Mouse (Mus musculus): ENCODE data around the gene Zbtb46. TPM values are rescaled to one million over a fixed set of nuclear protein-coding genes. Genes with fewer than 3 reads are reported as not detected.

Zbtb46 gene
- polyA plus RNA-seq, 2 experiments, result 5.3 to 6.8 TPM

DNA sequence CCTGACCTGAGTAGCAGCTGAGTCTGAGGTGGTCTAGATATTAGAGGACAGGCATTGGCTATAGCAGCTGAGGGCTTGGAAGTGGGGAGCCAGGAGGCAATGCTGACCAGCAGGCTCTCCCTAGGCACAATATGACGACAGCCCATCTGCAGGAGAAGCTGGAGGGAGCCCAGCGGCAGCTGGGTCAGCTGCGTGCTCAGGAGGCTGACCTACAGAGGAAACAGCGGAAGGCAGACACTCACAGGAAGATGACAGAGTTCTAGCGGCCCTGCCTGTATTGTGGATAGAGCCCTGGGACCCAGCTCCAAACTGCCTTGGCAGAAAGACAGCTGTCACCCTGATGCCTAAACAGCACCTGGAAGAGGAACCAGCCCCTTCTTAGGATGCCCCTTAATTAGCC, 79.0 kb downstream of the Zbtb46 start:
- whole genome bisulfite sequencing (ENCODE audit: insufficient replicate concordance), result 77% methylated on average over 5 of the region's 5 CpGs
- ATAC-seq (ENCODE audit: insufficient read depth), result no peak
- peaks cover 24% of the 10 kb centered on the region for H3K36me3 ChIP-seq (replicated peaks; ENCODE audit: control insufficient read depth, insufficient read depth, low read depth)

DNA sequence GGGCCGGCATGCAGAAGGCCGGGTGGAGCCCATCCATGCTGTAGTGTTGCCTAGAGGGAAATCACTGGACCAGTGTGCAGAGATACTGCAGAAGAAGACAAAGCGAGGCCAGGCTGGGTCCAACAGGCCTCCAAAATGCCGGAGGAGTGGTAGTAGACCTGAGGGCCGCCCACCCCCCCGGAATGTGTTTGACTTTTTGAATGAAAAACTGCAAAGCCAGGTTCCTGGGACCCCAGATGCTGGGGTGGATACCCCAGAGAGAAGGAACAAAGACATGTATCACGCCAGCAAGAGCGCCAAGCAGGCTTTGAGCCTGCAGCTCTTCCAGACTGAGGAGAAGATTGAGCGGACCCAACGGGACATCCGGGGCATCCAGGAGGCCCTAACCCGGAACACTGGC, 79.4 kb downstream of the Zbtb46 start, which contains the start of gene Lime1:
TSS of gene Lime1 (plus strand) at position 301 of the 400 bp plus-strand sequence.
- H3K4me1 ChIP-seq (replicated peaks; ENCODE audit: control insufficient read depth in 2 of 2, insufficient read depth in 2 of 2, low read length in 1 of 2), result 0 out of 4 replicates have a peak, but pooled peaks cover 0 to 2% of the 10 kb centered on the region in 2 experiments

More for the DNA sequence above, 79.0 kb downstream of the Zbtb46 start:
- TF ChIP-seq EP300 (IDR thresholded peaks at IDR 0.05; ENCODE audit: low read depth), result no peak
- Histone ChIP-seq H3K9me3 (ENCODE audit: control insufficient read depth, low read length) (no peaks in the 10 kb centered on the region), H3K4me1 (replicated peaks; ENCODE audit: control insufficient read depth in 2 of 2, insufficient read depth in 2 of 2, low read length in 1 of 2) (0 out of 4 replicates have a peak, but pooled peaks cover 0 to 2% of the 10 kb centered on the region in 2 experiments), H3K4me2 (ENCODE audit: low read depth) (no peak overlapping the region), H3K4me3 (ENCODE audit: insufficient read depth in 1 of 2, low read depth in 2 of 2, low read length in 2 of 2) (no peak overlapping the region), H3K9ac (replicated peaks) (no peak overlapping the region), H3K27ac (no peak overlapping the region), H3K27me3 (ENCODE audit: control insufficient read depth, insufficient read depth, low read length) (no peaks in the 10 kb centered on the region)
- no peak for DNase-seq (ENCODE audit: low read depth in 3 of 3, low spot score in 3 of 3)

DNA sequence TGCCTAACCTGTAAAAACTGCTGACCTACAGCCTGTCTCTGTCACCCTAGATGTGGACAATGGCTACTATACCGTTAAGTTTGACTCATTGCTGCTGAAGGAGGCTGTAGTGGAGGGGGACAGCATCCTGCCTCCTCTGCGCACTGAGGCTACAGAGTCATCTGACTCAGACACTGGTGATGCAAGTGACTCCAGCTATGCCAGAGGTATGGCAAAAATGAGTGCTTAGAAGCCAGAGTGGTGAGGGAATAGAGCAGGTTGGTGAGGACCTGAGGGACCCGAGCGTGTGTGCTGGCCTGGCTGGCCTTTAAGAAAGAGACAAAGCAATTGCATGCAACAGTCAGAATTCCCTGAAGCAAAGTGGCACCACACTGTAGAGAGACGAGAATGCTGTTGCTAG, 80.5 kb downstream of the Zbtb46 start:
- no peaks in the 10 kb centered on the region for H3K9me3 ChIP-seq (ENCODE audit: control insufficient read depth, low read length)
- no peak overlapping the region for H3K27ac ChIP-seq
- peaks cover 24% of the 10 kb centered on the region for H3K36me3 ChIP-seq (replicated peaks; ENCODE audit: control insufficient read depth, insufficient read depth, low read depth)
- no peak for DNase-seq (ENCODE audit: low read depth in 3 of 3, low spot score in 3 of 3)
- TF ChIP-seq CTCF (IDR thresholded peaks at IDR 0.05; ENCODE audit: low read depth) (no peak), EP300 (IDR thresholded peaks at IDR 0.05; ENCODE audit: low read depth) (no peak)
- 74% methylated on average over 5 of the region's 5 CpGs for WGBS (ENCODE audit: insufficient replicate concordance)
- ATAC-seq (ENCODE audit: insufficient read depth), result no peak
- H3K4me1 ChIP-seq (replicated peaks; ENCODE audit: control insufficient read depth in 2 of 2, insufficient read depth in 2 of 2, low read length in 1 of 2), result peaks cover under 1 to 4% of the 10 kb centered on the region in 2 experiments; a peak in 3 of 4 replicates
- no peak overlapping the region for H3K4me2 ChIP-seq (ENCODE audit: low read depth)
- H3K4me3 ChIP-seq (ENCODE audit: insufficient read depth in 1 of 2, low read depth in 2 of 2, low read length in 2 of 2), result no peak overlapping the region
- no peak overlapping the region for H3K9ac ChIP-seq (replicated peaks)
- no peaks in the 10 kb centered on the region for H3K27me3 ChIP-seq (ENCODE audit: control insufficient read depth, insufficient read depth, low read length)

More for the DNA sequence above, 79.4 kb downstream of the Zbtb46 start, which contains the start of gene Lime1:
- Histone ChIP-seq H3K36me3 (replicated peaks; ENCODE audit: control insufficient read depth, insufficient read depth, low read depth) (peaks cover 24% of the 10 kb centered on the region), H3K9ac (replicated peaks) (no peak within 1 kb of the TSS), H3K4me3 (ENCODE audit: insufficient read depth in 1 of 2, low read depth in 2 of 2, low read length in 2 of 2) (no peak within 1 kb of the TSS), H3K9me3 (ENCODE audit: control insufficient read depth, low read length) (no peaks in the 10 kb centered on the region), H3K4me2 (ENCODE audit: low read depth) (no peak within 1 kb of the TSS), H3K27ac (no peak within 1 kb of the TSS), H3K27me3 (ENCODE audit: control insufficient read depth, insufficient read depth, low read length) (no peaks in the 10 kb centered on the region)
- no peak for DNase-seq (ENCODE audit: low read depth in 3 of 3, low spot score in 3 of 3)
- WGBS (ENCODE audit: insufficient replicate concordance), result 85% methylated on average over 12 of the region's 12 CpGs
- no peak for ATAC-seq (ENCODE audit: insufficient read depth)
- no peak for TF ChIP-seq EP300 (IDR thresholded peaks at IDR 0.05; ENCODE audit: low read depth)
- no peak for TF ChIP-seq CTCF (IDR thresholded peaks at IDR 0.05; ENCODE audit: low read depth)

DNA sequence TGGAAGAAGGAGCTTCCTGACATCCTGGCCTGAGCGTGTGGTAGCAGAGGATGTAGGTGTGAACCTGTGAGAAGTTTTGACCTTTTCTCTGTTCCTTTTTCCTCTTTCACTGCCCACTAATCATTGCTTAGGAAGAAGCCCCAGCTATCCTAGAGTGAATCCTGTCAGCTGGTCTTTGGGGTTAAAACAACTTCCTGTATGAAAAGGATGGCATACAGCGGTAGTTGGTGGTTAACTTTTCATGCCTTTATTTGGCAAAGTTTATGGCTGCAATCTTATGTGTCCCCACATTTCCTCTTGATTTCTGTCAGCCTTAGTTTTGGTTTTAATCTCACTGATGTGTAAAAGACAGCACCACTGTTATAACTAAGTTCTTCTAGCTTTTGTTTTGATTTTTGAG, 82.0 kb downstream of the Zbtb46 start:
- no peak for TF ChIP-seq EP300 (IDR thresholded peaks at IDR 0.05; ENCODE audit: low read depth)
- H3K36me3 ChIP-seq (replicated peaks; ENCODE audit: control insufficient read depth, insufficient read depth, low read depth), result peaks cover 20% of the 10 kb centered on the region
- ATAC-seq (ENCODE audit: insufficient read depth) (no peak), DNase-seq (ENCODE audit: low read depth in 3 of 3, low spot score in 3 of 3) (no peak)
- H3K9me3 ChIP-seq (ENCODE audit: control insufficient read depth, low read length), result no peaks in the 10 kb centered on the region
- H3K4me3 ChIP-seq (ENCODE audit: insufficient read depth in 1 of 2, low read depth in 2 of 2, low read length in 2 of 2), result no peak overlapping the region
- 32% methylated on average over 2 of the region's 2 CpGs for WGBS (ENCODE audit: insufficient replicate concordance)
- peaks cover 3 to 6% of the 10 kb centered on the region in 2 experiments; a peak in 3 of 4 replicates for H3K4me1 ChIP-seq (replicated peaks; ENCODE audit: control insufficient read depth in 2 of 2, insufficient read depth in 2 of 2, low read length in 1 of 2)
- no peak overlapping the region for H3K27ac ChIP-seq
- no peak overlapping the region for H3K4me2 ChIP-seq (ENCODE audit: low read depth)
- H3K27me3 ChIP-seq (ENCODE audit: control insufficient read depth, insufficient read depth, low read length), result no peaks in the 10 kb centered on the region
- H3K9ac ChIP-seq (replicated peaks), result no peak overlapping the region; the same call in 1 of the 2 replicates

DNA sequence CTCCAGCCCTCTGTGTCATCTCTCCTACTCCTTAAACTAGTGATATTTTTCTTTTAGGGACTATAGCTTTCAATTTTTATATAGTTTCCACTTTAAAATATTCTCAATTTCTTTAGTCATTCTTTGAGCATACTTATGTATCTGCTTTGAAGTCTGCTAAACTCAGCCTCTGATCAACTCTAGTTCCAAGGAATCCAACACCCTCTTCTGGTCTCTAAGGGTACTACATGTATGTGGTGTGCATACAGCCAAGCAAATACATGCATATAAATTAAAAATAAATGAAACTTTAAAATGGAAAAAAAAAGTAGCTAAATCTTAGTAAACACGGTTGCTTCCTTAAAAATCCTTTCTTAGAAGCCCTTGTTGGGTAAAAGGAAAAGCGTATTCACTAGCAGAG, 83.4 kb downstream of the Zbtb46 start:
- Histone ChIP-seq H3K36me3 (replicated peaks; ENCODE audit: control insufficient read depth, insufficient read depth, low read depth) (peaks cover 20% of the 10 kb centered on the region), H3K9ac (replicated peaks) (no peak overlapping the region), H3K9me3 (ENCODE audit: control insufficient read depth, low read length) (no peaks in the 10 kb centered on the region), H3K4me3 (ENCODE audit: insufficient read depth in 1 of 2, low read depth in 2 of 2, low read length in 2 of 2) (no peak overlapping the region), H3K4me1 (replicated peaks; ENCODE audit: control insufficient read depth in 2 of 2, insufficient read depth in 2 of 2, low read length in 1 of 2) (peaks cover 3 to 6% of the 10 kb centered on the region in 2 experiments; a peak in 3 of 4 replicates), H3K27me3 (ENCODE audit: control insufficient read depth, insufficient read depth, low read length) (no peaks in the 10 kb centered on the region), H3K27ac (no peak overlapping the region), H3K4me2 (ENCODE audit: low read depth) (no peak overlapping the region)
- ATAC-seq (ENCODE audit: insufficient read depth) (no peak), DNase-seq (ENCODE audit: low read depth in 3 of 3, low spot score in 3 of 3) (peak in 1 of 3 experiments; percentile 38)
- TF ChIP-seq EP300 (IDR thresholded peaks at IDR 0.05; ENCODE audit: low read depth) (no peak), CTCF (IDR thresholded peaks at IDR 0.05; ENCODE audit: low read depth) (peak; percentile 57; the same call in 1 of the 2 replicates)
- 75% methylated on average over 2 of the region's 2 CpGs for WGBS (ENCODE audit: insufficient replicate concordance)
